Mouse (Mus musculus) hindbrain, embryonic 16.5 days (tissue): ENCODE results near the gene Decr2. TPM values are rescaled to one million over a fixed set of nuclear protein-coding genes. Genes with fewer than 3 reads are reported as not detected.
A peak's percentile ranks its signal among the peaks of the same experiment; 100 is the strongest.
"Not testable (repeated sequence)": the region's sequence is repeated elsewhere in the genome, so short reads cannot be mapped to it uniquely, and the experiment has no call there.

Experiments
- ATAC-seq: fragments of 200-750 bp; cut with Nextera tagmentation; 2 replicates; pipeline ENCODE4 v1.8.0; 2017; ENCODE audit warnings: moderate TSS enrichment, moderate library complexity
- H3K27ac ChIP-seq: fragments of 300-500 bp; sonication (generic); 2 replicates; pipeline ENCODE4 v1.5.1; 2014; ENCODE audit warnings: low read depth, mild to moderate bottlenecking, control low read depth, low read length, moderate library complexity
- H3K27me3 ChIP-seq: fragments of 300-500 bp; sonication (generic); replicated peaks from 2 replicates; pipeline ENCODE4 v1.6.1; 2014; ENCODE audit warnings: low read length; ENCODE audit not compliant: control insufficient read depth, insufficient read depth
- H3K36me3 ChIP-seq: fragments of 300-500 bp; sonication (generic); 2 replicates; pipeline ENCODE4 v1.6.1; 2014; ENCODE audit warnings: mild to moderate bottlenecking, low read length, moderate library complexity, mixed read lengths; ENCODE audit not compliant: control insufficient read depth, insufficient read depth
- H3K4me1 ChIP-seq: fragments of 300-500 bp; sonication (generic); 2 replicates; pipeline ENCODE4 v1.6.1; 2014; ENCODE audit warnings: low read depth, low read length; ENCODE audit not compliant: control insufficient read depth, insufficient read depth
- H3K4me2 ChIP-seq: fragments of 300-500 bp; sonication (generic); 2 replicates; pipeline ENCODE4 v1.6.1; 2014; ENCODE audit warnings: mild to moderate bottlenecking, low read length, control low read depth, moderate library complexity
- H3K4me3 ChIP-seq: fragments of 300-500 bp; sonication (generic); 2 replicates; pipeline ENCODE4 v1.5.1; 2014; ENCODE audit warnings: mild to moderate bottlenecking, low read length, control low read depth, moderate library complexity
- H3K9ac ChIP-seq: fragments of 300-500 bp; sonication (generic); 2 replicates; pipeline ENCODE4 v1.6.1; 2014; ENCODE audit warnings: low read depth, mild to moderate bottlenecking, control low read depth, low read length, moderate library complexity
- H3K9me3 ChIP-seq: fragments of 300-500 bp; sonication (generic); 2 replicates; pipeline ENCODE4 v1.6.1; 2014; ENCODE audit warnings: mild to moderate bottlenecking, low read length, moderate library complexity; ENCODE audit not compliant: control insufficient read depth
- WGBS: fragments of 180-500 bp; shearing (Covaris S2); extraction: QIAGEN DNeasy Blood & Tissue Kit; methylation state at CpG from one replicate; pipeline ENCODE4 v1.1.7; 2014; 5-methylcytosine and 5-hydroxymethylcytosine counted together
- polyA plus RNA-seq: library from polyadenylated mRNA; unstranded; fragments of >200 nt; fragmentation: Nextera tagmentation; extraction: Ambion mirVana; gene quantifications from 2 replicates; pipeline ENCODE4 v1.2.1, GENCODE M21; 2015

Gene Decr2
- polyA plus RNA-seq, 1 experiment from 2014 or later = 45.7 TPM

DNA sequence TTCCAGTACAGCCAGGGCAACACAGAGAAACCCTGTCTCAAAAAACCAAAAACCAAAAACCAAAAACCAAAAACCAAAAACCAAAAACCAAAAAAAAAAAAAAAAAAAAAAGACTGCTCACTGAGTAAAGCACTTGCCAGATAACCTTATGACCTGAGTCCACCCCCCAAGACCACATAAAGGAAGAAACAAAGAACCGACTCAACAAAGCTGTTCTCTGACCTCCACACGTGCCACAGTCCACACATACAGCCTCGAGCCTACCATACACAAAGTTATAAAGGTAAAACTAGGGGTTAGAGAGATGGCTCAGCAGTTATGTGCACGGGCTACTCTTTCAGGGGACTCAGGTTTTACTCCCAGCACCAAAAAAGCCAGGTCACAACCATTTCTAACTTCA lies 37.4 kb downstream of the Decr2 start:
- Histone ChIP-seq H3K9me3 (no peaks in the 10 kb centered on the region), H3K27me3 (no peaks in the 10 kb centered on the region), H3K4me2 (no peak overlapping the region), H3K27ac (no peak overlapping the region), H3K4me1 (no peaks in the 10 kb centered on the region), H3K36me3 (no peaks in the 10 kb centered on the region), H3K9ac (no peak overlapping the region), H3K4me3 (no peak overlapping the region)
- no peak for ATAC-seq
- WGBS = 92% methylated on average over 4 of the region's 4 CpGs

DNA sequence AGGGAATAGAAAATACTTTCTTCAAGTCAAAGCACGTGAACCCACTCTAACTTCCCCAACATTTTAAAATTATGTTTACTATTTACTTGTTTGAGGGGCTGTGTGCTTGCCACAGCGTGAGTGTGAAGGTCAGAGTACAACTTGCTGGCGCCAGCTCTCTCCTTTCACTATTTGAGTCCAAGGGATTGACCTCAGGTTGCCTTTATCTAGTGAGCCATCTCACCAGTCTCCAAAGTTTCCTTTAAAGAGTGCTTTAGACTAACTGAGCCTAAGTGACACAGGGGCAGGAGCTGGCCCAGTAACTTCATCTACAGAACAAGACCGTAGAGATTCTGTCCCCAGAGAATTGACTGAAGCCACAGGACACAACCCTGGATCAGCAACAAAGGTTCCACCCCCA lies 38.1 kb downstream of the Decr2 start:
- 92% methylated on average over 4 of the region's 4 CpGs for WGBS
- Histone ChIP-seq H3K36me3 (no peaks in the 10 kb centered on the region), H3K27me3 (no peaks in the 10 kb centered on the region), H3K4me2 (no peak overlapping the region), H3K9ac (no peak overlapping the region), H3K4me3 (no peak overlapping the region), H3K4me1 (no peaks in the 10 kb centered on the region; the same call in 1 of the 2 replicates), H3K9me3 (no peaks in the 10 kb centered on the region), H3K27ac (no peak overlapping the region)
- ATAC-seq = no peak

DNA sequence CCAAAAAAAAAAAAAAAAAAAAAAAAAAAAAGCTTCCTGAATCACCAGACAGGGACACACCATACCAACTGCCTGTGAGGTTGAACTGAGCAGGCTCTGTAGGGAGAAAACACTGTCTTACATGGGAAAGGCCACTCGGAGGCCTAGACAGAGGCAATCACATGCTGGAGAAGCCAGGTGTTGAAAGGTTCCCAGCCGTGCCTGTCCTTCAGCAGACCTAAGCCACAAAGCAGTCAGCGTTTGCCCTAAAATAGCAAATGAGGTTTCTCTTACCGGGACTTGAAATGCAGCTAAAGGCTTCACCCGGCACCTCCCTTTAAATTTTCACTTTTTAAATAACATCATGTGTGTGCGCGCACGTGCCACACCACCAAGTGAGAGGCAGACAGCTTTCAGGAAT lies 42.0 kb downstream of the Decr2 start:
- H3K27me3 ChIP-seq = no peaks in the 10 kb centered on the region
- no peak overlapping the region for H3K27ac ChIP-seq
- H3K9me3 ChIP-seq = no peaks in the 10 kb centered on the region
- H3K36me3 ChIP-seq = no peaks in the 10 kb centered on the region
- no peak for ATAC-seq
- H3K4me2 ChIP-seq = no peak overlapping the region
- 93% methylated on average over 8 of the region's 8 CpGs for WGBS
- H3K9ac ChIP-seq = no peak overlapping the region
- no peak overlapping the region for H3K4me3 ChIP-seq
- H3K4me1 ChIP-seq = peaks cover 17% of the 10 kb centered on the region

DNA sequence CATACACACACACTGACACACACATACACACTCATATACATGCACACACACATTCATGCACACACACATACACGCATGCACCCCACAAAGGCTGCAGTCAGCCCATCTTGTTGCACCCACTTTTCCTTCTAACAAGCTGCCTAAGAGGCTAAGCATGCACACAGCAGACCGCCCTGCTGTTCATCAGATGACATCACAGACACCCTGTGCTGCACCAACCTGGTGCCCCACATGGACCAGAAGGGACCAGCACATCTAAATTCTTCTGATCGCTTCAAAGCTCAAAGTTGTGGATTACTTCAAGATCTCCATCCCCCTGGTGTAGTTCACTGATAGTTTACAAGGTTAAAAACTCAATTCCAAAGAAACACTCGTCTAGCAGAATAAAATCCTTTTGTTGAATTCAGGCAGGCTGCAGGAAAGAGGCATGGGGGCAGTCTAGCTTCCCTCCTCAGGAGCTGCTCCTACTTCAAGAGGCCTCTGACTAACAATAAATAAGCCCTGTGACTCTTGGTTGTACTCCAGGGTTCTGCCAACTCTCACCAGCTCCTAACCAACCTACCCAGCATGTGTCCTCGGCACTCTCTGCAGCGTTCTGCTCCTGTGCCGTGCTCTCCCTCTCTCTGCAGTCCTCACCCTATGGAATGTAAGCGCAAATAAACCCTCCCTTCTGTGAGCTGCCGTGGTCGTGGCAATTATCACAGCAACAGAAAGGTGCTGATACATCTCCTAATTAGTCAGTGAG lies 43.7 kb downstream of the Decr2 start:
- H3K9me3 ChIP-seq = no peaks in the 10 kb centered on the region
- H3K4me1 ChIP-seq = peaks cover 28% of the 10 kb centered on the region
- no peak overlapping the region for H3K4me3 ChIP-seq
- no peak overlapping the region for H3K9ac ChIP-seq
- H3K27me3 ChIP-seq = no peaks in the 10 kb centered on the region
- WGBS = 55% methylated on average over 10 of the region's 10 CpGs
- H3K27ac ChIP-seq = no peak overlapping the region
- ATAC-seq = no peak
- H3K36me3 ChIP-seq = no peaks in the 10 kb centered on the region
- no peak overlapping the region for H3K4me2 ChIP-seq

DNA sequence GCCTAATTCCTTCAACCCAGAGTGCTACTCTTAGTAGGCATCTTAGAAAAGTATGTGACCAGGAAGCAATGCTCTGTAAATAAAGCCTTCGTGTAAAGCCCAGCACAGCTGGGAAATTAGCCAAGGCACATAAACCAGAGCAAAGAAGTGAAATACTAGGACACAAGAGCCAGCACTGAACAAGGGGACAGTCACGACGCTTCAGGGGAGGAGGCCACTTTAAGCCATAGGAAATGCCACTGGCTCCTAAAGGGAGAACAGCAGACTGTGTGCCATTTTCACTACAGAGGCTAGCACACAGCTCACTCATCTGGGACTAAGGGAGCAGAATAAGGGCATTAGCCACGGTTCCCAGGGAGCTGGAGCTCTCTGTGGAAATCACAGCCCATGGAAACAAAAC lies 44.9 kb downstream of the Decr2 start:
- H3K36me3 ChIP-seq = no peaks in the 10 kb centered on the region
- peaks cover 31% of the 10 kb centered on the region for H3K4me1 ChIP-seq
- no peaks in the 10 kb centered on the region for H3K27me3 ChIP-seq
- ATAC-seq = peak; percentile 51; the same call in 1 of the 2 replicates
- no peak overlapping the region for H3K9ac ChIP-seq
- H3K4me3 ChIP-seq = no peak overlapping the region
- H3K9me3 ChIP-seq = no peaks in the 10 kb centered on the region
- WGBS = 34% methylated on average over 4 of the region's 4 CpGs
- H3K27ac ChIP-seq = 0 out of 2 replicates have a peak overlapping the region, but pooled peaks have one; percentile 9
- no peak overlapping the region for H3K4me2 ChIP-seq

DNA sequence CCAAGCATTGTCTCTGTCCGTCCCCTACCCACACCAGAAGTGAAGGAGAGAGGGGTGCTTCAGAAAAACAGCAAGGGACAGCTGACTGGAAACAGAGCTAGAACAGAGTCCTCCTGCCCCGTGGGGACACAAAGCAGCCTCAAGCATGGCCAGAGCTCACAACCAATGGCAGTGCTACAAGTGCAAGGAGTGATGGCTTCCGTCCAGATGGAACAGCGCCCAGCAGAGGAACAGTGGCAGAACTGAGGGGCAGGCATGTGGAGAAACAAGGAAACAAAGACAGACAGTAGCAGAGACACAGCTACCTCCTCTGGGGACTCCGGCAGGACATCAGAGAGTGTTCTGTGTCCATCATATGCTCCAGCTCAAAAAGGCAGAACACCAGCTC lies 46.9 kb downstream of the Decr2 start:
- peak overlapping the region; percentile 41; the same call in 1 of the 2 replicates for H3K9ac ChIP-seq
- WGBS = 32% methylated on average over 5 of the region's 5 CpGs

DNA sequence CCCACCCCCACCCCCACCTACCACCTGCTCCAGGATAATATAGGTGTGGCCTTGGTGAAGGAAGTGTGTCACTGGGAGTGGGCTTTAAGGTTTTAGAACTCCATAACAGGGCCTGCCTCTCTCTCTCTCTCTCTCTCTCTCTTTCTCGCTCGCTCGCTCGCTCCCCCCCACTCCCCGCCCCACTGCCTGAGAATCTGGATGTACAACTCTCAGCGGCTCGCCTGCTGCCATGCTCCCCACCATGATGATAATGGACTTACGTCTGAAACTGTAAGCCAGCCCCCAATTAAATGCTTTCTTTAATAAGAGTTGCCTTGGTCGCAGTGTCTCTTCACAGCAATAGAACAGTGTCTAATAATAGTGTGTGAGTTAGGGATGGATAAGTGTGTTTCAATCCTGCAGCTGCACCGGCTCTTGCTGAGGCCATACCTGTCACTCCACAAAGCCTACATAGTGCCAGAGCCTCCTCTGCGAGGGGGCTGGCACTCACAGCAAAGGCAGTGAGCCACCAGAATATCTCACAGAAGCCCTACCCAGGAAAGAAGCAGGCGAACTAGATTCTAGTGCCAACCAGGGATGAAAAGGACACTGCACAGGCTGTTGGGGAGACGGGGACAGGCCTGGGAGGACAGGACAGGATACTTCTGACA lies 47.4 kb downstream of the Decr2 start:
- peak overlapping the region; percentile 32 for H3K4me2 ChIP-seq

More for the DNA sequence above, 46.9 kb downstream of the Decr2 start:
- H3K9me3 ChIP-seq = no peaks in the 10 kb centered on the region
- H3K27me3 ChIP-seq = no peaks in the 10 kb centered on the region
- no peaks in the 10 kb centered on the region for H3K36me3 ChIP-seq
- peaks cover 31% of the 10 kb centered on the region for H3K4me1 ChIP-seq
- H3K4me3 ChIP-seq = no peak overlapping the region
- H3K4me2 ChIP-seq = peak overlapping the region; percentile 32
- ATAC-seq = peak; percentile 86
- H3K27ac ChIP-seq = peak overlapping the region; percentile 91

DNA sequence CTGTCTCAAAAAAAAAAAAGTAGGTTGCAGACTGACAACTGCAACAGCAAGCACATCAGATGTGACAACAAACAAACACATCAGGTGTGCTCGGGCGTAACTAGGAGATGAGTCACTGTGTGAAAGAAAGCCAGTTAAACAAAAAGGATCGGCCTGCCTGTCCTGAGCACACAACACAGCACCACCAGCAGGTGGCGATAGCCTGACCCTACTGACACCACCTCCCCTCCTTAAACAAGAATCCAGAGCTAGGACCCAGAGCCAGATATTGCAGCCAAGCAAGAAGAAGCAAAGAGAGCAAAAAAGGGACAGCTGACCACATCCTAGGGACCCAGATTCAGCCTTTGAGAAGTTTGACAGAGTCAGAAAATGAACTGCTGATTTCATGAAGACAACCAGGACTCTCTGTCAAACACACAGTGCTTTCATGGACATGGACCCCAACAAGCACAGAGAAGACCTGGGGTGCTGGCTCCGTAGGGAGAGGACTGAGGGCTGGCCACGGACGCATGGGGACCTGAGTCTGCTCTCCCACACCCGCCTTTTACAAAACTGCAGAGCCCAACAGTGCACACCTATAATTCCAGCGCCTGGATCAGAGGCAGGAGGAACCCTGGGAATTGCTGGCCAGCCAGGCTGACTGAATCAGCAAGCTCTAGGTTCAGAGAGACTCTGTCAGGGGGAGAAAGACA lies 48.9 kb downstream of the Decr2 start:
- H3K4me1 ChIP-seq = peaks cover 26% of the 10 kb centered on the region
- H3K4me3 ChIP-seq = no peak overlapping the region
- no peak overlapping the region for H3K27ac ChIP-seq
- WGBS = 43% methylated on average over 9 of the region's 9 CpGs
- no peaks in the 10 kb centered on the region for H3K9me3 ChIP-seq
- no peaks in the 10 kb centered on the region for H3K27me3 ChIP-seq
- no peaks in the 10 kb centered on the region for H3K36me3 ChIP-seq
- H3K9ac ChIP-seq = no peak overlapping the region
- no peak for ATAC-seq
- H3K4me2 ChIP-seq = no peak overlapping the region

More for the DNA sequence above, 47.4 kb downstream of the Decr2 start:
- Histone ChIP-seq H3K9me3 (no peaks in the 10 kb centered on the region), H3K27ac (peak overlapping the region; percentile 91), H3K4me3 (no peak overlapping the region), H3K27me3 (no peaks in the 10 kb centered on the region), H3K4me1 (peaks cover 31% of the 10 kb centered on the region), H3K36me3 (no peaks in the 10 kb centered on the region), H3K9ac (peak overlapping the region; percentile 41; the same call in 1 of the 2 replicates)
- ATAC-seq = peak; percentile 76
- WGBS = 49% methylated on average over 13 of the region's 13 CpGs

DNA sequence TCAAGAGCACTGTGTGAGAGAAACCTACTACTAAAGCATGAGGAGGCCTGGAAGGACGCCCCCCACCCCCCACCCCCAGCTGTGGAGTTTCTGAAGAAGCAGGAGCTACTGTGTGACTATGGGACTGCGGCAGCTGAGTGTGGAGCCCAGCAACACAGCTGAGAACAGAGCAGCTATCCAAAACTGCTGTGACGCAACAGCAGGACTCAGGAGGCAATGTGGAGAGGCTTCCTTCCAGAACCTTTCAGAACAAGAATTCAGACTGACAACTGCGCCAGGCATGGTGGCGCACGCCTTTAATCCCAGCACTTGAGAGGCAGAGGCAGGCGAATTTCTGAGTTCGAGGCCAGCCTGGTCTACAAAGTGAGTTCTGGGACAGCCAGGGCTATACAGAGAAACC lies 49.4 kb downstream of the Decr2 start:
- 83% methylated on average over 8 of the region's 8 CpGs for WGBS
- peaks cover 23% of the 10 kb centered on the region for H3K4me1 ChIP-seq
- not testable (repeated sequence) for H3K27me3 ChIP-seq, H3K4me3 ChIP-seq, ATAC-seq, H3K9ac ChIP-seq, H3K27ac ChIP-seq, H3K4me2 ChIP-seq, H3K36me3 ChIP-seq, H3K9me3 ChIP-seq
